Mouse (Mus musculus): ENCODE data around the gene Ptk6.
A peak's percentile ranks its signal among the peaks of the same experiment; 100 is the strongest.
"Not testable (repeated sequence)": the region's sequence is repeated elsewhere in the genome, so short reads cannot be mapped to it uniquely, and the experiment has no call there.

The Ptk6 gene

DNA sequence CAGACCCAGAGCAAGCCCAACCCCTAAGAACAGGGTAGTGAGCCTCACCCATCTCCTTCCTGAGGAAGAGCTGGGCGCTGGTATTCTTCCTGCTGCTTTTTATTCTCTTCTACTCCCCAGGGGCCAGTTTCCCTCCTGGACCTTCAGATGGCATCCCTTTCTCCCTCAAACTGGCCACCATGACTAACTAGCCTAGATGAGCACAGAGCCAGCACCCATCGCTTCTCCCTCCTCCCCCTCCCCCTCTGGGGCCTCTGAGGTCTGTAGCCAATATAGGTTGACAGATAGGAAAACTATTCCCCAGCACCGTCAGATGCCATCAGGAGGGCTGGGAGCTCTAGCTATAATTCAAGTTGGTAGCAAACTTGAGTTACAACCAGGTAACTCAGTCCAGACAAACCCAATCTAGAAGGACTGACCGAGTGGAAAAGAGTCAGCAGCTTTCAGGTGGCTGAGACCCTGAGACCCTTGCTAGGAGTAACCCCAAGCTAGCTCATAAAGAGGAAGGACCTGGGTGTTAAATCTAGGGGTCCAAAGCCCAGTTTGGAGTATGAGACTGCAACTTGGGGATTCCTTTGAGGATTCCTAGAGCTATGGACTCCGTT lies 16.4 kb upstream of the Ptk6 start:
- DNase-seq (ENCODE audit: low read depth): no peak

DNA sequence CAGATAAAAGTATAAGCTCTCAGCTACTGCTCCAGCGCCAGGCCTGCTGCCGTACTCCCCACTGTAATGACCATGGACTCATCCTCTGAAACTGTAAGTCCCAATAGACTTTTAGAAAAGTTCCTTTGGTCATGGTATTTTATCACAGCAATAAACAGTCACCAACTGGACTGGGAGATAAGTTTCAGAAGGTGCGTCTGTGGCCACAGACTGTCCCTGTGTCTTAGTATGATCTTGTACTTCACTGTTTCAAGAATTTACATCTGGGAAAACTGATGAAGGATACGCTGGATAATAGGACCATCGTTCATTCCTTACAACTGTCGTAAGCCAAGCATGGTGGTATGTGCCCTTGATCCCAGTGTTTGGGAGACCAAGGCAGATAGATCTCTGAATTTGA lies 13.4 kb upstream of the Ptk6 start:
- DNase-seq (ENCODE audit: low read depth): no peak

DNA sequence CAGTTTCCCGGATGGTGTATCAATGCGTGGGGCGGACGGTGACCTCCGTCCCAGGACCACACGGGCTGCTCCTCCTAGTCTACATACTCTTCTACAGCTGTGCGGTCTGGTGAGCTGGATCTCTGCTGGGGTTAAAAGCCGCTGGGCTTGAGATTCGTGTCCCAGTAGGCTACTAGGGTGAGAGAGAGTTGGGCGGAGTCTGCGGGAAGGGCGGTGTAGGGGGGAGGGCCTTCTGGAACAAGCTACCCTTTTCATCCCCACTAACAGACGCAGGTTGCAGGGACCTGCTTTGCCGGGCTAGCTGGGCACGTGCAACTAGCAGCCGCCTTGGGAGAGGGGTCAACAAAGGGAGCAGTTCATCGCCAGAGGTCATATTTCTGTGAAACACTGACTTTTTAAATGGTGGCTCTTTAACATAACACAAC lies 10.4 kb upstream of the Ptk6 start, which contains the start of gene Srms:
Gene Srms (minus strand): TSS at position 165 of the 425 bp plus-strand sequence.
- DNase-seq (ENCODE audit: low read depth): no peak

DNA sequence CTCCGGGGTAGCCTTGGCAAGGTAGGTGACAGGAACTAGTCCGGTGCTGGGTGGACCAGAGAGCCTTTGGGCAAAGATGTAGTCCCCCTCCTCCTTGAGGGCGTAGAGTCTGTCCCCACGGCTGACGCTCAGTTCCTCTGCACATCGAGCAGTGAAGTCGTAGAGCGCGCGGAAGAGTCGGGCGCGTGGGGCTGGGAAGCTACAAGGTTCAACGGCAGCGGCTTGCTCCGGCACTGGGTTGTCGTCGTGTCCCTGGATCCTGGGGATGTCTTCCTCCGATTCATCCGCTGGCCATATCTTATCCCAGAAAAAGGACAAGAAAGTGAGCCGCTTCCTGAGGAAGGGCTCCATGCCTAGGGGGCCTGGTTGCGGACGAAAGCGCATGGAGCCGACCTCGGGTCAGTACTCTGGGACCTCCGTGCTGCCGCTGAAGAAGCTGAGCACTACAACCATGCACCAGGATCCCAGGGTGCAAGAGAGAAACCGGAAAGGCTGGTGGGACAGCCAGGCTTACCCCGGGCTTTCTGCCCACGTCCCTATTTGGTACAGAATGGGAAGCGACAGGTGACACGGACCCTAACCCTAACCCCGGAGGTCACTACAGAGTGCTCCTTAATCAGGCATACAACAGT lies 9.9 kb upstream of the Ptk6 start:
- no peak for DNase-seq (ENCODE audit: low read depth)

DNA sequence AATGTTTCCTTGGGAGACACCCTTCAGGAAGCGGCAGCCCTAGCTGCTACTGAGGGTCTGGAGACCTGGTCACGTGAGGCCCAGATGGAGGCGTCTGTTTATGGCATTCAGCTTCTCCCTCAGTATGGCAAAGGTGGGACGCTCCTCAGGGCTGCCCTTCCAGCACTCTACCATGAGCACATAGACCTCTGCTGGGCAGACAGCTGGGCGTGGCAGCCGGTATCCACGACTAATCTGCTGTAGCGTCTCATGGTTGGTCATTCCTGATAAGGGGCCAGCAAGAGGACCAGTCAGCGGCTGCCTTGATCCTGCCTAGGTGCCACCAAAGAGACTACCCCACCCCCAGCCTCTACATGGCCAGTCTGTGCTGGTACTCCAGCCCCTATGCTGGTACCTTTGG lies 3.5 kb upstream of the Ptk6 start:
- DNase-seq (ENCODE audit: low read depth): no peak

GRCm38 (mm10) chr2:181205678-181206077 lies 3.1 kb upstream of the Ptk6 start:
- DNase-seq (ENCODE audit: low read depth): no peak

GRCm38 (mm10) chr2:181202886-181203285 lies 297 bp upstream of the Ptk6 start:
- DNase-seq (ENCODE audit: low read depth): no peak

DNA sequence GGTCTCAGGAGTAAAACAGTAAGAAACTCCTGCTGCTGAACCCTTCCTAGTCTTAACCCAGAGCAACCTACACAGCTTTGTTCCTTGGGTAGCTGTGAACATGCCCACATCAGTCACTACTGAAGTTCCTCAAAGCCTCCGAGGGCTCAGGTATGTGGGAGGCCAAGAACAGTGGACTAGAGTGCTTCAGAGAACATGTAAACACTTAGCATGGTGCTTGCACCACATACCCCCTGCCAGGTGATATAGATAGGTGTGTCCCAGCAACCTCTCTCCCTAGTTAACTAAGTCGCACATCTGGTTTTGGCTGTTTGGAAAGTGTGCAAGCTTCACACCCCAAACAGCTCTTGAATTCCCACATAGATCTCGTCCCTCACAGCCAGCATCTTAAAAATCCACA lies 983 bp downstream of the Ptk6 start:
- no peak for DNase-seq (ENCODE audit: low read depth)

- DNase-seq (ENCODE audit: low read depth): no peak
Observed at GRCm38 (mm10) chr2:181196628-181197300, 5.8 kb downstream of the Ptk6 start.

GRCm38 (mm10) chr2:181193044-181193443 lies 9.5 kb downstream of the Ptk6 start:
- DNase-seq (ENCODE audit: low read depth): no peak

- no peak for DNase-seq (ENCODE audit: low read depth)
Observed at GRCm38 (mm10) chr2:181191936-181192335, 10.7 kb downstream of the Ptk6 start.

DNA sequence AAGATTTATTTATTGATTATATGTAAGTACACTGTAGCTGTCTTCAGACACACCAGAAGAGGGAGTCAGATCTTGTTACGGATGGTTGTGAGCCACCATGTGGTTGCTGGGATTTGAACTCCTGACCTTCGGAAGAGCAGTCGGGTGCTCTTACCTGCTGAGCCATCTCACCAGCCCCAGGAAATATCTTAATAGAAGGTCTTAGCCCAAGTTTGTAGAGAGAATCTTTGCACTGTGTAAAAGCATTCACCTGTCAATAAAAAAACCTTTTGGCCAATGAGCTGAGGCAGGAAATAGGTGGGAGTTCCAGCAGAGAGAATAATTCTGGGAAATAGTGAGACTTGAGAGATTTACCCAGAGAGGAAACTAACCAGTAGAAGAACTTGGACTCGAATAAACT lies 11.2 kb downstream of the Ptk6 start:
- not testable (repeated sequence) for DNase-seq (ENCODE audit: low read depth)

DNA sequence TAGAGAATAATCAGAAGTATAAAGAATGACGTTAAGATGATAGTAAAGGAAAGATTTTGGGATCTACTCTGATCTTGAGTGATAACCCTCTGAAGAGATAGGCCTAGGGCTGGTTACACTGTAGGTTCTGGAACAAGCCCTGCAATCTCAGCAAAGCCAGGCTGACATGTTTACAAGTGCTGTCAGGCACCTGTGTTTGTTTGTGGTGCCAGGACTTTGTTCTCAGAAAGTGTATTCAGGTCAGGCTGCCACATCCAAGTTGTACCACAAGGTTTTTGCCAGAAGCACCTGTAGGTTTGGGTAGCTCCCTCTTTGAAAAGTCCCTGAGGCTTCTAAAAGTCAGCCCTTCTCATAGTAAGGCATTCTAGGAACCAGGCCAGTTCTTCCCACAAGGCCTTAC lies 13.3 kb downstream of the Ptk6 start:
- no peak for DNase-seq (ENCODE audit: low read depth)

DNA sequence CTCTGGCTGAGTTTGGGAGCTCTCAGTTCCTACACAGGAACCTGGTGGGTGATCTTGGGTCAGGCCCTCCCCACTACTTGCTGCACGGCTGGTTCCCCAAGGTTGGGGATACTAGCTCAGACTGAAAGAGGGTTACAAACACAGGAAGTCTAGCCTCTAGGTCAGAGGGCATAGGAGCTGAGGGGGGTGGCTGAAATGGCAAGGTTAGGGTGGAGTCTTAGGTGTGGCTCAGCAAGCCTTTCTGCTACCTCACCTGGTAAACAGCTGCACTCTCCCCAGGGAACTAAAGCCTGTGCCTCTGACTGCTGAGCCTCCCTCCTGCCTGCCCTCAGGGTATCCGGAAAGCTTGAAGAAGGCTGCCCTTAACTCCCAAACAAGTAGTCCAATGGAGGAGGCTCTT lies 13.9 kb downstream of the Ptk6 start:
- no peak for DNase-seq (ENCODE audit: low read depth)

GRCm38 (mm10) chr2:181187121-181188000 lies 15.2 kb downstream of the Ptk6 start, which contains the start of gene Ppdpf:
Gene Ppdpf, plus strand, starts transcription at chr2:181187247.
- DNase-seq (ENCODE audit: low read depth): peak; percentile 84

GRCm38 (mm10) chr2:181186635-181187034 lies 16.0 kb downstream of the Ptk6 start:
- DNase-seq (ENCODE audit: low read depth): peak; percentile 81

GRCm38 (mm10) chr2:181180898-181181297 lies 21.7 kb downstream of the Ptk6 start:
- DNase-seq (ENCODE audit: low read depth): no peak

DNA sequence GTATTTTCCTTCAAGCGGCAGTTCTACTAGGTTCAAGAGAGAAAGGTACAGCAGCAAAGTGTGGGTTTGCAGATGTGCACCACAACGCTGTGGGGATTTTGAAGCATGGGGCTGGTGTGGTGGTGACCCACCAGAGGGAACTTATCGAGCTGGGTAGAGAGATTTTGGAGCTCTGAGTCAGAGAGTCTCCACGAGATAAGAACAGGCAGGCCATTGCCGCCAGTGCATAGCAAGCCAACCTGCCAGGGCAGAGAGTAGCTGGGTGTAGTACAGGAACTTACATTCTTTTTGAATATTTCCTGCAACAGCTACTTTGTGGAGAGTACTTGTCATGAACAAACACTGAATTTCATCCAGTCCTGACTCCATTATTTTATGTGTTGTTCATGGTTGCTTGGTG lies 24.1 kb downstream of the Ptk6 start:
- DNase-seq (ENCODE audit: low read depth): no peak

DNA sequence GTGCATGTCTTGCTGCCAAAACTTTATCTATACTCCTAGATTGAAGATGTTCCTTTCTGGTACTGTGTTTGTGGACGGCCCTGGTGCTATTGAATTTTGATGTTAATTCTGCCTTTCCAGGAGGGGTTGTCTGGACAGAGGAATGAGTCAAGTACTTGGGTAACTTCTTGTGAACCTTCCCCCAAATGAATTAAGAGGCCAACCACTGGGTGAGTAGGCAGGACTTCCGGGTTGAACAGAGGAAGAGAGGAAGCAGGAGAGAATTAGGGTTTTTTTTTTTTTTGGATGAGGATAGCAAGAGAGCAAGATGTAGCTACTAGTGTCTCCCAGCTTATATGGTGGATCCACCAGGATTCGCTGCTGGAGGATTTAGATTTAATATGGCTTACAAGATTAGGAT lies 24.6 kb downstream of the Ptk6 start:
- no peak for DNase-seq (ENCODE audit: low read depth)

DNA sequence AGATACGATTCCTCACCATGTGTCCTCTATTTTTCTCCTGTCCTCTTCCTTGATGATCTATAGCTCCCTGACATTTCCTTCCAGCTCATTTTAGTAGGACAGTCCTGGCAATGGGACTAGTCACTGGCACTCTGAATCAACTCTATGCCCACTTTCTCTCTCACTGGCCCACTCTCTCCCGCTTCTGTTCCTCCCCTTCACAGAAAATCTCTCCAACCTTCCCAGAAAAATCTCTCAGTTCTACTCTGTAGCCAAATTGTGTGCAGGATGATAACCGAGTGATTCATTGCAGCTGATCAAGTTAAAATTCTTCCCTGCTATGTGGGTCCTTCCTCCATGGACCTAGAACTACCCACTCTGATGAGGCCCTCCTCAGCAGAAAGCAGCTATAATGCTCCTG lies 27.9 kb downstream of the Ptk6 start:
- DNase-seq (ENCODE audit: low read depth): no peak

- DNase-seq (ENCODE audit: low read depth): no peak
Observed at GRCm38 (mm10) chr2:181166469-181166868, 36.1 kb downstream of the Ptk6 start.

- no peak for DNase-seq (ENCODE audit: low read depth)
Observed at GRCm38 (mm10) chr2:181160821-181161220, 41.8 kb downstream of the Ptk6 start.
